Mouse (Mus musculus) bone marrow macrophage, adult 2 months (primary cell): ENCODE measurements around the gene P3h1. TPM values are rescaled to one million over a fixed set of nuclear protein-coding genes. Genes with fewer than 3 reads are reported as not detected.
"Not testable (repeated sequence)": the region's sequence is repeated elsewhere in the genome, so short reads cannot be mapped to it uniquely, and the experiment has no call there.

Experiments
- H3K27ac ChIP-seq: 2 replicates; pipeline ENCODE4 v1.5.1; 2012; ENCODE audit warnings: low read depth, low read length; ENCODE audit not compliant: insufficient read depth
- H3K4me1 ChIP-seq: 2 replicates; pipeline ENCODE4 v1.6.1; 2012; ENCODE audit warnings: low read length; ENCODE audit not compliant: control insufficient read depth, insufficient read depth
- H3K4me3 ChIP-seq: 2 replicates; pipeline ENCODE4 v1.5.1; 2012; ENCODE audit warnings: mild to moderate bottlenecking, low read length, moderate library complexity; ENCODE audit not compliant: insufficient read depth
- CTCF ChIP-seq: IDR thresholded peaks from 2 replicates; pipeline ENCODE4 v1.5.1; 2012; ENCODE audit warnings: low read depth, mild to moderate bottlenecking, low read length, moderate library complexity
- POLR2A ChIP-seq: IDR thresholded peaks from 2 replicates; pipeline ENCODE4 v1.6.1; 2012; ENCODE audit warnings: mild to moderate bottlenecking, low read depth, low read length, borderline replicate concordance
- polyA plus RNA-seq: library from polyadenylated mRNA; stranded (reverse); fragments of >200 nt; gene quantifications from 2 replicates; pipeline ENCODE4 v1.2.4, GENCODE M21; 2012; ENCODE audit not compliant: missing spikeins, insufficient read depth, insufficient read length

The P3h1 gene
- polyA plus RNA-seq, 1 experiment = 12.2 TPM

DNA sequence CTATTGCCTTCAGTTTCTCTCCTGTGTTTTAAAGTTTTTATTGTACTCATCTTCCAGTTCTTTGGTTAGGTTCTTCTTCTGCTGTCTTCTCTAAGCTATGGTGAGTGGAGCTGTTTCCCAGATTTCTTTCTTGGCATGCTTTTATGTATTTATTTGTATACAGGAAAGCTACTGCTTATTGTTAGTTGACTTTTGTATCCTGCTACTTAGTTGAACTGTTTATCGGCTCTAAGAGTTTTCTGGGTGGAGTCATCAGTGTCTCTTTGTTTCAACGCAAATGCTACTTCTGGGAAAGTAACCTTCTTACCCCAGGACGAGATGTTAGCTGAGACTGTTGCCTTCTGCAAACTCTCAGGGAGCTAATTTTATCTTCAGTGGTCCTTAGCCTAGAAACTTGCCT, 30.7 kb downstream of the P3h1 start:
- Histone ChIP-seq H3K4me3 (no peak overlapping the region), H3K27ac (no peak overlapping the region), H3K4me1 (peaks cover 6% of the 10 kb centered on the region)
- TF ChIP-seq CTCF = no peak
- no peak for TF ChIP-seq POLR2A

DNA sequence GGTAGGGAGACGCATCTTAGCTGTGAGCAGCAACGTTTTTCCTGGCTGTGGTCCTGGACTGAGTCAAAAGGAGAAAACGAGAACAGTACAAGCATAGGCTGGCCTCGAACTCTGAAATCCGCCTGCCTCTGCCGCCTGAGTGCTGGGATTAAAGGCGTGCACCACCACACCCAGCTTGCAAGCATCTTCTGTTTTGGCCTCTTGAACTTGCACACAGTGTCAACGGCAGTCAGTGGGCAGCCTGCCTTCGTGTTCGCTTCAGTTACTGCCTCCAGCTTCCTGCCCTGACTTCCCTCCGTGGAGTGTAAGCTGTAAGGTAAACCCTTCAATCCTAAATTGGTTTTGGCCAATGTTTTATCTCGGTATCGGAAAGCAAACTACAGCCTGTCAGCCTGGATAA, 33.9 kb downstream of the P3h1 start:
- H3K4me3 ChIP-seq = no peak overlapping the region

DNA sequence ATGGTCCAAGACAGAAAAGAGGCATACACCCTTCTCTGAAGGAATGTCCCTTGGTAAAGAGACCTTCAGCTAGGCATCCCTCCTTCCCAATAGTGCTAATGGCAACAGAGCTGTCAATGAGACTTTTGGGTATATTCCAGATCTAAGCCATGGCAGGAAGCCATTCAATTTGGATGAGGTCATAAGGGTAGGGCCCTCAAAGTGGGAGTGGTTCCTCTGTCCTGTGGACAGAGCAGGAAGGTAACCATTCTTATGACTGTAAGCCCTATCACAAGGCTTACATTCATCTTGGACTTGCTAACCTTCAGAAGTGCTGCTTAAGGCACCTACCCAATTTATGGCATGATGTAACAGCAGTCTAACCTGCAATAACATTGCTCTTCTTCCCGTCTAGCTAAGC, 41.9 kb downstream of the P3h1 start:
- H3K4me1 ChIP-seq = peaks cover 11% of the 10 kb centered on the region
- no peak for TF ChIP-seq CTCF
- no peak for TF ChIP-seq POLR2A
- H3K27ac ChIP-seq = no peak overlapping the region
- H3K4me3 ChIP-seq = no peak overlapping the region

More for the DNA sequence above, 33.9 kb downstream of the P3h1 start:
- TF ChIP-seq POLR2A (no peak), CTCF (no peak)
- H3K4me1 ChIP-seq = no peaks in the 10 kb centered on the region
- no peak overlapping the region for H3K27ac ChIP-seq

DNA sequence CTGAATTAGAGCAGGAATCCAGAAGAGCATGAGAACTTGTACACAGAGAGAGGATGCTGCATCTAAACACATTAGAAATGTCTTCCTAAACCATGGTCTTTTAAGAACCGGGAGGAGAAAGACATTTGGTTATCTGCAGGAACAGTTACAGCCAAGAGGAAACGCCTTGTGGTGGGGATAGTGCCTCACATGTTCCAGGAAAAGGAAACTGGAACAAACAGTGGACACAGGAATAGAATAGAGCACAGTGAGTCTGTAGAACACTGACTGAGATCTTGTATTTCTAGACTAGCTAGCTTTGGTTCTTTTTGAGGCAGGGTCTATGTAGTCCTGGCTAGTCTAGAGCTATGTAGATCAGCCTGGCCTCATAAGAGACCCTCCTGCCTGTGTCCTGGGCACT, 42.5 kb downstream of the P3h1 start:
- TF ChIP-seq CTCF (no peak), POLR2A (no peak)
- H3K4me3 ChIP-seq = no peak overlapping the region
- peak overlapping the region; percentile 19; the same call in 1 of the 2 replicates for H3K27ac ChIP-seq
- H3K4me1 ChIP-seq = peaks cover 11% of the 10 kb centered on the region

DNA sequence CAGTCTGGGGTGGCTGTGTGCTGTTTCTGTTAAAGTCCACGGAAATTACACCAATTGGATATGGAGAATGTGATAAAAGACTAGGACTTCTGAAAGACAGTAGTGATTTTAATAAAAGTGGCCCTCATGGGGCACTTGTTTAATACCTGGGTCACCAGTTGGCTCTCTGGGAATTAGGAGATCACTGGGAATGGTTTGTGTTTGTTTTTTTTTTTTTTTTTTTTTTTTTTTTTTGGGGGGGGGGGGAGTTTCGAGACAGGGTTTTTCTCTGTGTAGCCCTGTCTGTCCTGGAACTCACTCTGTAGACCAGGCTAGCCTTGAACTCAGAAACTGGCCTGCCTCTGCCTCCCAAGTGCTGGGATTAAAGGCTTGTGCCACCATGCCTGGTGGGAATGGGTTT, 43.0 kb downstream of the P3h1 start:
- H3K4me3 ChIP-seq = no peak overlapping the region
- H3K4me1 ChIP-seq = peaks cover 11% of the 10 kb centered on the region
- TF ChIP-seq CTCF (no peak), POLR2A (no peak)
- H3K27ac ChIP-seq = peak overlapping the region; percentile 19; the same call in 1 of the 2 replicates

DNA sequence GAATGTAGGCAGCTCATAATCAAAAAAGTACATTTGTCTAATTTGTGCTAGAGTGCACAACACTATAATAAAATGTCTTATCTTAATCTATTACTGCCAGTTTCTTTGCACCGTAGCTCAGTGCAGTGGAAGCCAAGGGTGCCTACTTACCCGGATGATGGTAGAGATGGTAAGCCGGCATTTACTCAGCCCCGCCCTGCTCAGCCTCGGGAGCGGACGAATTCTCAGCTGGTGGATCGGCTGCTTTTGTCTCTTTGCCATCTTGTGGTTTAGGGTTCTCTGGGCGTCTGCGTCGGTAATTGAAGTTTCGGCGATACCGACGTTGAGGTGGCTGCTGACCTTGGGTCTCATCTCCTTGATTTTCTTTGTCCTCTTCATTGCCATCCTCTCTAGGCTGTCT, 46.1 kb downstream of the P3h1 start:
- not testable (repeated sequence) for H3K4me3 ChIP-seq, H3K27ac ChIP-seq
- peaks cover 11% of the 10 kb centered on the region for H3K4me1 ChIP-seq

DNA sequence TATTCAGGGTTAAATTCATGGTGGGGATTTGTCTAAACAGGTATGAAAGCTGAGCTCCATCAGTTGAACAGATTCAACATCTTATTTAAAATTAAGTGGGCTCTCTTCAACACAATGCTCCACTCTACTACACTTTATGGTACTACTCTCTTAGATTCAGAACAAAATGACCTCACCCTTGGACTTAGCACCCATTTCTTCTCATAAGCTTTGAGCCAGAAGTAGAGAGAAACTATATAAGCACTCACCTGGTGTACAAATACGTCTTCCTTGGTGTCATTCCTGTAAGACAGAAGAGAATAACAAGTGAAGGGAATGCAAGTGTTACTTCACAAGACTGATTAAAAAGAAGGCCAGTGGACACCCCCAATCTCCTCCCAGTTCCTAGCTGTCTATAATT, 52.1 kb downstream of the P3h1 start:
- Histone ChIP-seq H3K27ac (no peak overlapping the region), H3K4me3 (no peak overlapping the region), H3K4me1 (peaks cover 12% of the 10 kb centered on the region; the same call in 1 of the 2 replicates)
- no peak for TF ChIP-seq CTCF
- TF ChIP-seq POLR2A = no peak

DNA sequence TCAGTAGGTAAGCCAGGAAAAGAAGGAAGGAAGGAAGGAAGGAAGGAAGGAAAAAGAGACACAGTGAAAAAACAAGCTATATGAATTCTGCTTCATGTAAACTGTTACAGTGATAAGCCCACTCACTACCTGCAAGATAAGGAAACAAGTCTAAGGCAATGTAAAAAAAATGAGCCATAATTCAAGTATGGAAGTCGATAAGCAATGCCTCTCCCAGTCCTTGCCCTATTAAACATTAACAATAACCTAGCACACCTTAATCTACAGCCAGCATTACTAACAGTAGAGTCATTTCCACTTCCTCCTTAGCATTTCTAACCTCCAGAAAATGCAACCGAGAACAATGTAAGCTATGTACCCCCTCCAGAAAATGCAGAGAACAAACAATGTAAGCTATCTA, 52.6 kb downstream of the P3h1 start:
- Histone ChIP-seq H3K4me3 (no peak overlapping the region), H3K27ac (no peak overlapping the region), H3K4me1 (peaks cover 13% of the 10 kb centered on the region; the same call in 1 of the 2 replicates)
- TF ChIP-seq POLR2A (no peak), CTCF (no peak)

DNA sequence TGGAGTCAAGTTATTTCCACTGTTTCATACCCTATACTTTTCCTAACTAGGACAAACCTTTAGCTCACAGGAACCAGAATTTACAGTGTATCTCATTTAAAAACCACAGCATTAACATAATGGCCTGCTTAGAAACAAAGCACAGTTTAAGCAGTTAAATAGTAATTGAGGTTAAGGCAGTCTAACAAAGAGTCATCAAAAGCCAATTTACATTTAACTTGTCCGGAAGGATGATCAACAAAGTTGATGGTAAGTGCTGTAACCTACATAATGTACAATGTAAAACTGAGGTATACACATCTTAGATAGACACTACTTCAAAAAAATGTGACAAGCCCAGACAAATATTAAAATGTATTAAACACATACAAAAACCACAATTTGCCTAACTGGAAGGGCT, 59.2 kb downstream of the P3h1 start:
- peaks cover 17% of the 10 kb centered on the region for H3K4me1 ChIP-seq
- no peak overlapping the region for H3K27ac ChIP-seq
- TF ChIP-seq CTCF (no peak), POLR2A (no peak)
- peak overlapping the region; percentile 98 for H3K4me3 ChIP-seq

DNA sequence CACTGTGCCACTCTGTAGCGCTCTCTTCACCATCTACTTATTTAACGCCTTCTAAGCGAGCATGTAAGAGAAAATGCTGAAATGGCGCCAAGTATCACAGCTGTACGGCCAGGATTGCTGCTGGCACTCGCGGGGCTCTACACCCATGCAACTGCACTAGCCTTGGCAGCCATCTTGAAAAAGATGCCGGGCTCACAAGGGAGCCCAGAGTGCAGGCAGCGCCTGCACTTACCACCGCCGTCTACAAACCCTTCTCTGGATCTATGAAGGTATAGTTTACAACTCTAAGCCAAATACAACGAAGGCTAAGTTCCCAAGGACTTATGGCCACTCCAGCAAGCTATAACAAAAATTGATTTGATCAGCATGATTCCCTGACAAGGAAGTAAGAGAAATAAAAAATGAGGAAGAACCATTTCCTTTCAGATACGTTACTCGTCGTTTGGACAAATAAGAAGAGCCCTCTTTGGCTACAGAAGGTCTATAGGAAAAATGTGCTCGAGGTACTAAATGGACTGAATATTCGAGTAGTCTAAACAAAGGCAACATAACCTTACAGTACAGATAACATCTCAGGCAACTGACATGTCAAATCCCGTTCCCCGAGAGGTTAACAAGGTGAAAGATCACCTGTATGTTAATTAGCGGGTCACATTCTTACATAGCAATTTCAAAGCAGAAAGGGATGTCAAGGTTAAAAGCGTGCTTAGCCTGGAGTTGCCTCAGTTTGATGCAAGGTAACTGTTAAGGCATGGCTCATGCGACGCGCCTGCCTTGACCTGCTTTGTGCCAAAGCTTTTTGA, 60.3 kb downstream of the P3h1 start:
- Histone ChIP-seq H3K27ac (peak overlapping the region; percentile 93), H3K4me3 (peak overlapping the region; percentile 98), H3K4me1 (peaks cover 12% of the 10 kb centered on the region)
- TF ChIP-seq POLR2A = no peak
- TF ChIP-seq CTCF = no peak
